Mouse (Mus musculus) kidney, postnatal 10 days (tissue): ENCODE data around the gene Tnpo3.
A peak's percentile ranks its signal among the peaks of the same experiment; 100 is the strongest.

Source experiments
- DNase-seq: peaks from one replicate; pipeline ENCODE4 v3.0.0; 2021; ENCODE audit warnings: mixed read lengths

Gene Tnpo3

GRCm38 (mm10) chr6:29609111-29610019, at the start of gene Tnpo3:
Gene Tnpo3, minus strand, starts transcription at chr6:29609887.
- DNase-seq: peak; percentile 96

GRCm38 (mm10) chr6:29658626-29659475, 49.2 kb upstream of the Tnpo3 start:
- peak; percentile 15 for DNase-seq

GRCm38 (mm10) chr6:29653271-29653670, 43.6 kb upstream of the Tnpo3 start:
- DNase-seq: no peak

GRCm38 (mm10) chr6:29650170-29650549, 40.5 kb upstream of the Tnpo3 start:
- DNase-seq: peak; percentile 14

GRCm38 (mm10) chr6:29649494-29650169, 39.9 kb upstream of the Tnpo3 start:
- peak; percentile 93 for DNase-seq

GRCm38 (mm10) chr6:29641816-29642215, 32.1 kb upstream of the Tnpo3 start:
- DNase-seq: no peak

- DNase-seq: no peak
Measured at GRCm38 (mm10) chr6:29639580-29640419, 30.1 kb upstream of the Tnpo3 start.

GRCm38 (mm10) chr6:29638844-29639460, 29.3 kb upstream of the Tnpo3 start:
- no peak for DNase-seq

GRCm38 (mm10) chr6:29637397-29638373, 28.0 kb upstream of the Tnpo3 start:
- no peak for DNase-seq

GRCm38 (mm10) chr6:29636322-29637092, 26.8 kb upstream of the Tnpo3 start:
- no peak for DNase-seq

- DNase-seq: no peak
Measured at GRCm38 (mm10) chr6:29634537-29634936, 24.9 kb upstream of the Tnpo3 start.

- DNase-seq: no peak
Measured at GRCm38 (mm10) chr6:29632552-29633292, 23.0 kb upstream of the Tnpo3 start.

GRCm38 (mm10) chr6:29631751-29632551, 22.3 kb upstream of the Tnpo3 start:
- DNase-seq: no peak

- no peak for DNase-seq
Measured at GRCm38 (mm10) chr6:29630216-29630615, 20.5 kb upstream of the Tnpo3 start.

GRCm38 (mm10) chr6:29627756-29628155, 18.1 kb upstream of the Tnpo3 start:
- no peak for DNase-seq

GRCm38 (mm10) chr6:29623857-29624256, 14.2 kb upstream of the Tnpo3 start:
- DNase-seq: no peak

GRCm38 (mm10) chr6:29622273-29622672, 12.6 kb upstream of the Tnpo3 start:
- no peak for DNase-seq
